Mouse (Mus musculus) mouse trophoblast stem cell (cell line): ENCODE measurements around the gene Vav2.

ENCODE experiments used
- in situ Hi-C, 2 experiments: fragments of 300-500 bp; cut with MseI, MboI; formaldehyde crosslinking; loops; 2 replicates in 1 of 2; 3 replicates in 1 of 2; pipeline ENCODE4 v1.15.1; 2025

Gene Vav2

DNA sequence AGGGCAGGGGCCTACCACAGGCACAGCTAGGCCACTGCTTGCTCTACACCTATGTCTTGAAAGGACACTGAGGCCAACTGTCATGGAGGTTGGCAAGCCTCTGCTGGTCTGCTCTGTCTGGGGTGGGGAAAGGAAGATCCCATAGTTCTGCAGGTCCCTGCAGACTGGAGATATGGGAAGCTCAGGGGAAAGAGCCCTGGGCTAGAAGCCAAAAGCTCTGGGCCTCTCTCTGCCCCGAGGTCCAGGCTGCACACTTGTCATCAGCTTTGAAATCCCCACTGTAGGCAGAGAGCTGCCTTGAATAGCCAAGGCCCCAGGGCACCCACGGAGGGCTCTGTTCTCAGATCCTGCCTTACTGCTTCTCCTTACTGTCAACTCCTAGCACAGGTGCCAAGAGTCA lies 158.5 kb downstream of the Vav2 start:
- in situ Hi-C loops = no loop called here

DNA sequence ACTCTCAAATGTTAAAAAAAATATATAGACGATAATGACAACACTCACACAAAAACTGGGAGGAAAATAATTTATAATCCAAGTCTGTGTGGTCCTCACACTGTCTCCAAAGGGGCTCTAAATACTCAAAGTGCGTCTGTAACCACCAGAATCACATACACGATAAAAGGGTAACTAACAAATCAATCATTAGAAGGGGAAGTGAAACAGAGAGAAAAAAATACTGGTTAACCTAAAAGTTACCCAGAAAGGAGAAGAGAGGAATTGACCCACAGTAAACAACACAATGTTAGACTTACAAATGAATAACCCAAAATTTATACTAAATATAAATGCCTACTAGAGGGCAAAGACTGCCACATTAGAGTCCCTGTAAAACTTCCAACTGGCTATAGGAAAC lies 161.0 kb downstream of the Vav2 start:
- in situ Hi-C loops = no loop called here

DNA sequence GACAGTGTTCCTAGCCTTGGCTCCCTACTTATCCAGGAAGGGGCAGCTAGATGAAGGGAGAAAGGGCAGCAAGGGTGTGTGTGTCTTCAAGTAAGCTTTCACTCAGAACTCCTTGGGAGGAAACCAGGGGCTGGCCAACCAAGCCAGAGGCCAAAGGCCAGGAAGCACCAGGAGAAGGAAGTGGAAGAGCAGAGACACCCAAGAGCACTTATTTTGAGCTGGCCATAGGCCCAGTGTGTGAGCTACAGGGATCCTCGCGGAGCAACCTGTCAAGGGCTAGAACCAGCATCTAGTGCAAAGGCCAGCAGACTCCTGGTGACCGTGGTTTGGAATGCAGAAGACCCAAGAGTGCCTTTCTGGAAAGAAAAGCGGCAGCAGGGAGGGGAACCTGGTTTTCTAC lies 163.8 kb downstream of the Vav2 start:
- in situ Hi-C loops = no loop called here

DNA sequence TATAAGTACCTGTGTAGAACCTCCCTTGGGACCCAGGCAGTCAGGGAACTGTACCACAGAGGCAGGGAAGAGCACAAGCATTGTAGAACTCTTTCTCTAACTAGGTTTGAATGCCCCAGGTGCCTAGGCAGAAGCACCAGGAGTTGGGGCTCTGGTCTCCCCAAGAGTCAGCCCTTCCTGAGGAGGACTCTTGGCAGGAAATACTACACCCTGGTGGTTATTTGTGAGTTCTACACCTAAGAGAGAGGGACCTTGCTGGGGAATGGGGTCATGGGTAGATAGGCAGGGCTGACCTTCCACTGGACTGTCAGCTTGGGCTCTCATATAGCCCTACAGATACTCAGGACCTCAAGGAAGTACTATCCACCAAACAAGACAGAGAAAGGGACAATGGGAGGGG lies 175.4 kb downstream of the Vav2 start:
- in situ Hi-C loops = no loop called here

DNA sequence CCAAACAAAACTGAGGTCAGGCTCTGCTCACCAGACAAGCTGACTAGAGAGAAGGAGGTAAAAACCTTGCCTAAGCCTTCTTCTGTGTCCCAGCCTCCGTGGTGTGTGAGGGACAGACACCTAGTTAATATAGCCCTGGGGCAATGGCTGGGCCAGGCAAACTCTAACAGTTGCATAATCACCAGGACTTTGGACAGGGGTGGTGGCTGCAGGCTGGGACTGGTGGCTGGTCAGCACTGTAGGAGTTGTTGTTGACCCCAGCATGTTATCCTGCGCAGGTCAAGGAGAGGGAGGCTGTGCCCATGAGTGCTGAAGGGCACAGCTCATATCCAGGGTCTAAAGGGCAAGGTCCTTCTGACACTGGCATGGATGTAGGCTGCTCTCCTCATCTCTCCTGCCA lies 178.6 kb downstream of the Vav2 start, which contains the start of gene Sardh:
Gene Sardh, minus strand, starts transcription at position 127 of the 400 bp plus-strand sequence.
- in situ Hi-C loops = no loop called here

DNA sequence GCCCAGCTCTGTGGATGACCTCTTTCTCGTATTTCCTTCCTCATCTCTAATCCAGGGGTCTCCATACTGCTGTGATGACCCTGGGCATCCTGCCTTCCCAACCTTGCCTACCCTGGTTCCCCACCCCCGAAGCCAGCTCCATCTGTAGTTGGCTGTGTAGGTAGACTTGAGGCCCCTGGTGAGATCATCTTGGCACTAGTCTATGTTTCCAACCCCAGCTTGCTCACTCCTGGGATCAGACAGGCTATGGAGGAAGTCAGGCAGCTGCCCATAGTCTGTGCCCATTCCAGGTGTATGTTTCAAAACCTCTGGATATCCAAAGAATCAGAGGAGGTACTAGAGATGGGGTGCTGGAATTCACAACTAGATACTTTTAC lies 179.4 kb downstream of the Vav2 start:
- in situ Hi-C loops = no loop called here

DNA sequence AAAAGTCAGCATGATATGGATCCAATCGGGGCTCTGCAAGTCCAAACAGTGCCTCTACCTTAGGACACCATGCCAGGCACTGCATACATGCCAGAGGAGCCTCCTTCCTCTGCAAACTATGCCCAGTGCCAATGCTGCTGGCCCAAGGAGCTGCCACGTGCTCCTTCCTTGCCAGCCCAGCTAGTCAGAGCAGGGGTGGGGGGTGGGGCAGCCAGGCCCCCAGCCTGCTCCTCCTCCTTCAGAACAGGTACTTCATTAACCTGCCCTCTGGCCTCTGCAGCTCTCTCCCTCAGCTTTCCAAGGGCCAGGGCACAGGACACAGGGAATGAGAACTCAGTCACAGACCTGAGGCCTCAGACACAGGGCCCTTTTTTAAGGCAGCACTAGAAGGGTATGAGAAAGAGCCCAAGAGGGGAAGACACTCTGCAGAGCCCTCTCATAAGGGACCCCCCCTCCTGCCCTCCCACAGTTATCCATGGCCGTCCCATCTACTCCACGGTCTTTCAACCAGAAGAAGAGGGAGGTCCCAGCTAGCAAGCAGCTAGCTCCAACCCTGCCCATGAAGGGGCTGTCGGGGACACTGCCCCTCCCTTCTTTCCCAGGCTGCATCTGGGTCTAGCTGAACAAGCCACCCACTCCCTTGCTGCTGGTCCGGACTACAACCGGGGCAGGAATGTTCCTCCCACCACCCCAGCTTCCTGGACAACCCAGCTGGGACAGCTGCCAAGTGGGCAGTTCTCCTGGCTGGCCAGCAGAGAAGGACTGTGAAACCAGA lies 179.9 kb downstream of the Vav2 start:
- in situ Hi-C loops = no loop called here

DNA sequence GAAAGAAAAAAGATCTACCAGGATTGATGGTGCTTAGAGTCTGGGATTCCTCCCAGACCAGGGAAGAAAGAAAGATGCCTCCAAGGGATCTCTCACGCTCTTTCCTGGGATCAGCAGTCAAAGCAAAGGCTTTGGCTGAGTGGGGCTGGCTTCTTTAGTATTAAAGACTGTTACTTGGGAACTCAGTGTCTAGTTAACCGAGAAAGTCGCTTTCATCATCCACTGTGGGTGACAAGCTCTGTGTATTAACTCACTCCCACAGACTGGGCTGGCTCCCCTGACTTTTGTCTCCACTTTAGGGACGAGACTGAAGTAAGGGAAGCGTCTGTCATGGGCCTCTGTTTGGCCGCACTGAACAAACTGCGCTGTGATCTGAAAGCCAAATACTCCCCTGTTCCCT lies 180.9 kb downstream of the Vav2 start:
- in situ Hi-C loops = no loop called here

DNA sequence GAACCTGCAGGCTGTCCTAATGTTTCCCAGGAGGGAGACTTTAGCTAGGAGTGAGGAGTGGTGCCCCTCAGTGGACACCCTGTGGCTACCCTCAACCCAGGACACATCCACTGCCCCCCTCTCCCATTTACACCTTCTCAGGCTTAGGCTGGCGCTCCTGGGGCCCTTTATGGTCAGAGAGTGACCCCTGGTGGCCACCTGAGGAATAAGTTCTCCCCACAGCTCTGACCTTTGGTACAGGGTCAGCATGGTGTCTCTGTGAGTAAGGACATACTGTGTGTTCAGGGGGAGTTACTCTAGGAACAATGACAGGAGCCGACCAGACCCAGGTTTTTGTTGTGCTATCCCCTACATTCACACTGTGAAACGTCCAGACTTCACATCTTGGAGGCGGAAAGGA lies 189.5 kb downstream of the Vav2 start:
- in situ Hi-C loops = loop anchor here (5.0 to 10.0 kb wide), 3 partner anchors 163 to 193 kb away; partner anchors contain the start of genes Adamtsl2 (in 1 of the 2) and Mymk (in 1 of the 2)

DNA sequence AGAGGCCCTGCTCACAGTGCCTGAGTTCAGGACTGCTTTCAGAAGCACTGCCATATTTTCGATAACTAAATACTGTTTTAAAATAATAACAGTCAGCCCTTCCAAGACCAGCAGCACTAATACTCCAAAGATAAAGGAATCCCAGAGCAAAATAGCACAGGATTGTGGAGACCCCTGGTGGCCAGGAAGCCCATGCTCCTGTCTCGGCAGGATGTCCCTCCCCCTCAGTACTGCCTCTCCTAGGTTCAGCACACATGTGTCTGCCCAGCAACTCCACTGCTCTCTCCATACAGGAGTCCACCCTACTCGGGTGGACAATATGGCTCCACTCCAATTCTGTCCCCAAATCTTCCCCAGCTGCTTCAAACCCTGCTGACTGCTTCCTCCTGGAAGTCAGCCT lies 191.1 kb downstream of the Vav2 start:
- in situ Hi-C loops = loop anchor here (5.0 to 10.0 kb wide), 3 partner anchors 161 to 191 kb away; partner anchors contain the start of genes Adamtsl2 (in 1 of the 2) and Mymk (in 1 of the 2)

DNA sequence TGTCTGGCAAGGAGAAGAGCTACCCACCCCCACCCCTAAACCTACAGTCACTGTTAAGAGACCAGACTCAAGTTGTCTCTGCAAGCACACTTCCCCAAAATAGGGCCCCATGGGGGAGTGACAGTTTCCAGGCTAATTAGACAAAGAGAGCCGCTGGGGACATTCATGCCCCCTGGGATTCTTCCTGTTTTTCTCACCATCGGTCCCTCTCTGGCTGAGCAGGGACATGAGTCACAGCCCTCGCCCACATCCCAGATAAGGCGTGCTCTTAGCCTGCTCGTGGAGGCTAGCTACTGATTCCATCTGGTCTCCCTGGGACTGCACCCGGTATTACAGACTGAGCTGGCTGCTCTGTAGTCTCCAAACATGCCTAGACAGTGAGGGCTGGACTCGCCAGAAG lies 194.5 kb downstream of the Vav2 start:
- in situ Hi-C loops = loop anchor here in 1 of 2 experiments (10.0 kb wide), 2 partner anchors 158 to 188 kb away; partner anchors contain the start of genes Adamtsl2 and Mymk

DNA sequence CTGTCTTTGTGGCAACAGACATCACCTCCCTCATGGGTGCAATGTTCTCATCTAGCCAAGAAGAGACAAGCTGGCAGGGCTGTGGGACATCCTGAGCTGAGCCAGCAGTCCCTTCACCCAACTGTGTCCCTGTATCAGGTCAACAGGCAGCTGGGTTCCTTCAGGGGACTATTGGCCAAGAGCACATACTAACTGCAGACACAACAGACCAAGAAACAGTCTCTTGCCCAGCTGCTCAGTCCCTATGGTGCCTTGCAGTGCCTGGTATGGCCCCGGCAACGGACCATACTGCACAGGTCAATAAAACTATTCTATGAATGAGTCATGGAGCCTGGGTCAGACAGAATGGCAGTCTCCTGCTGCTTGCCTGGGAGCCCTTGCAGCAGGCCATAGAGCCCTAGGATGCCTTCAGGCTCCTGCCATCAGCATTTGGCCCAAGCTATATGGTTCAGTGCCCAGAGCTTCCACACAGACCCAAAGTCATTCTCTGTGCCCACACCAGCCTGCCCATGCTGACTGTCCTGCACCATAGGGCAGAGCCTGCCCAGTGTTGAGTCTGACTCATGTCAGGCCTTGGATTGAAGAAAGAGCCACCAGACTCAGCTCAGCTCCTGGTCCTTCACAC lies 197.2 kb downstream of the Vav2 start:
- in situ Hi-C loops = loop anchor here in 1 of 2 experiments (10.0 kb wide), 2 partner anchors 155 to 185 kb away; partner anchors contain the start of genes Adamtsl2 and Mymk

DNA sequence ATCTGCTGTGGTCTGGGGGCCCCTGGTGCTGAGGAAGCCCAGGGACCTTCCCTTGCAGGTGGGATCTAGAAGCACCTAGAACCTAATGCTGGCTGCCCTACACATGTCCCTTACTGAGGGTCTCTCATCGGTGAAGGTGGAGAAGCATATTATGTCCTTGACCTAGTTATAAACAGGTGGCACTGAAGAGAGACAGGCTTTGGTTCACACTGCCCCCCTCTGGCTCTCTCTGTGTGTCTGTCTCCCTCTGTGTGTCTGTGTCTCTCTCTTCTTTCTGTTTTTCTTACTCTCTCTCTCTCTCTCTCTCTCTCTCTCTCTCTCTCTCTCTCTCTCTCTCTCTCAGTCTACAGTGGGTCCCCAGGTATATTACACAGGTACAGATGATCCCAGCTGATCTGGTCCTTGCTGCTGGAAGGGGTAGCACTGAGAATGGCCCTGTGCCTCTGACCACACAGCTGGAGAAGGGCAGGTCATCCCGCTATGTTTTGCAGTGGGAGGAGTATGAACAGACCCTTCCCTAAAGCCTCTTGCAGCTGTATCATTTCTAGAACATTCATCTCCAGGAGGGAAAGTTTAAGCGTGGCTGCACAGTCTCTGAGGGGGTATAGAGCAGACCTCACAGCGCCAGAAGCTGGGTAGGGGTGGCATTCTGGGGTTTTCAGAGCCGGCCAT lies 197.9 kb downstream of the Vav2 start:
- in situ Hi-C loops = no loop called here

DNA sequence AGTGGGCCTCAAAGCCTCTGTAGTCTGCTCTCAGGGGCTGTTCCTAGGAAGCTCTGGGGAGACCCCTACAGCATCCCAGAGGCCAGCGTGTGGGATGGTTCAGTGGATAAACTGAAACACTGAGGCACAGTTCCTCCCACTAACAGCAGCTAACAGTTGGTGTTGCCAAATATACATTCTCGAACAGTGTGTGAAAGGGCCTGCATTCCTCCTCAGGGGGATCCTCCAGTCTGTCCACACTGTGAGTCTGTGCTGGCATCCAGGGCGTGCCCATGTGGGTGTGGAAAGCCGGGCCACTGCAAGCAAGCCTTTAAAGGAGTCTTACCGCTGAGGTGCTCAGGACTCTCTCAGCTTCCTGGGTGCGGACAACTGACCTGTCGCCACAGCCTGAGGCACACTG lies 200.3 kb downstream of the Vav2 start:
- in situ Hi-C loops = no loop called here

DNA sequence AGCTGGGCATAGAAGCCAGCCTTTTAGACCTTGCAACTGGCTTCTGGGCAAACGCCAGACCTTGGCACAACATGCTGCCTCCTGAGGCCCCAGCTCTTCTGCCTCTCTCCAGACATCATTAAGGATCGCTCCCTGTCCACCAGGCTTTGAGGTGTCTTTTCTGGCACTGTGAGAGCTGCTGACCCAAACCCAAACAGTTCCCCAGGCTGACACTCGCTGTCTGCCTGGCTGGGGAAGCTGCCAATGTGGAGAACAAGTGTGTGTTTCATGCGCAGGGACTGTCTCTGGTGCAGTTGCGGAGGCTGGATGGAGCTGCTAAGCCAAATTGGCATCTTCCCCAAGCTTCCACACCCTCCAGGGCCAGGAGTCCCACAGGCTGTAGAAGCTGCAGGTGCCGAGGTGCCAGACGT lies 203.8 kb downstream of the Vav2 start:
- in situ Hi-C loops = no loop called here

DNA sequence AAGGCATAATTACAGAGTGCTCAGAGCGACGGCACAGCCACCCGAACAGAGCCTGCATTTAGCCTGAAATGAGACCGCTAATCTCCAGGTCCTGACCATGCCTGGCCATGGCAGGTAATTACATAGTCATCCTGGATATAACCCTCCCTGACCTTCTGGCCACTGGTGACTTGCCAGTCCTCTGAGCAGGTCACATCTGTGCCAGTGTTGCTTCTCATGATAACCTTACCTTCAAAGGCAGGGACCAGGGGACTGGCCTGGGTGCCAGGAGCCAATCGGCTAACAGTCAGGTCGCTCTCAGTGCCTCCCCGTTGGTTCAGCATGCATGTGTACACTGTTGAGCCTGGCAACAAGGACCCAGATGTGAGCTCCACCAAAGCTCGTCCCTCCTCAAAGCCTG lies 208.3 kb downstream of the Vav2 start:
- in situ Hi-C loops = no loop called here

DNA sequence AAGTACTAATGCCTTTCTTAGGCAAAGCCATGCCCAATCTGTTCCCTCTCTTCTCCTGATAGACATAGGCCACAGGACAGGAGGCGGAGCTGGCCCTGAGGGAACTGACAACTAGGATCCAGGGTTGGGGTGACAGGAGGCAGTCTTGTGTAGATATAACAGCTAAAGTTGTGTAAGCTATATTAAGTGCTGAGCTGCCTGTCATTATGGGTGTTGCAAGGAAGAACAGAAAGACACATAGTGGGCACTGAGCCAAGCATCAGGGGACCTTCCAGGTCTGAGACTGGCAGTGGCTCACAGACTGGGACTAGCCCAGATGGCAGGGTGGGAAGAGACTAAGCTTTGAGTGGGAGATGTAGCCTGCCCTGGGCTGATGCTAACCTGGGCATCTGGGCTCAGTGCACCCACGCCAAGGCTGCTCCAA lies 208.7 kb downstream of the Vav2 start:
- in situ Hi-C loops = no loop called here

DNA sequence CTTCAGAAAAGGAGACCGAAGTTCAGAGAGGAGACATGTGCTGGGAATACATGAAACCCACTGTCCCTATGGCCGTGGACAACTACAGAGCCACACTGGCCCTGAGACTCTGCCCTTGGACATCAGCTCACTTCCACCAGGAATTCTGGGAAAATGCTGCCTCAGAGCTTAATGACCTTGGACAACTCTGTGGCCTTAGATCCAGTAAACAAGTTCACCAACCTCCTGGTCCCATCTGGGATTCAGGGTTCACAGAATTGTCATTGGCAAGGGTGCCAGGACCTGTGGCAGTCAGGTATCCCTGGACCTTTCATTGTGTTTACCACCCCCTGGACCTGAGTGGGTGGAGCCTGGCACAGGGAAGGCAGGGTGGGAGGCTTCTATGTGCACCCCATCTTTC lies 211.3 kb downstream of the Vav2 start:
- in situ Hi-C loops = no loop called here
